Mouse (Mus musculus): ENCODE measurements at regions not wholly inside any gene's neighbourhood (a gene's known extent, or its start where the extent isn't known, plus 50 kb on each side); places are given as distances from the start of the nearest gene placed in this dataset.
A peak's percentile ranks its signal among the peaks of the same experiment; 100 is the strongest.

- peaks cover 6% of the 10 kb centered on the region; the same call in 1 of the 2 replicates for H3K4me1 ChIP-seq (ENCODE audit: control insufficient read depth, insufficient read depth, low read length)
- H3K4me3 ChIP-seq (replicated peaks; ENCODE audit: insufficient read depth, low read depth, low read length), result no peak overlapping the region
- H3K27ac ChIP-seq (ENCODE audit: insufficient read depth, low read length), result no peak overlapping the region
- peak in 1 of 2 experiments; percentile 18 for DNase-seq
- TF ChIP-seq POLR2A (IDR thresholded peaks at IDR 0.05; ENCODE audit: borderline replicate concordance, insufficient read depth, low read length), result no peak
- TF ChIP-seq CTCF (IDR thresholded peaks at IDR 0.05; ENCODE audit: borderline replicate concordance, insufficient read depth, low read depth, low read length), result no peak
- WGBS, result 48% methylated on average over 4 of the region's 4 CpGs
- H3K27me3 ChIP-seq (ENCODE audit: control insufficient read depth, insufficient read depth, low read length), result no peaks in the 10 kb centered on the region
These were observed 342.4 kb upstream of the Kirrel3 start for GRCm38 (mm10) chr9:34143131-34143795.

- Histone ChIP-seq H3K27me3 (ENCODE audit: control insufficient read depth, insufficient read depth, low read length) (no peaks in the 10 kb centered on the region), H3K4me3 (replicated peaks; ENCODE audit: insufficient read depth, low read depth, low read length) (no peak overlapping the region), H3K4me1 (ENCODE audit: control insufficient read depth, insufficient read depth, low read length) (no peaks in the 10 kb centered on the region; the same call in 1 of the 2 replicates), H3K27ac (ENCODE audit: insufficient read depth, low read length) (no peak overlapping the region)
- DNase-seq, result no peak
- TF ChIP-seq CTCF (IDR thresholded peaks at IDR 0.05; ENCODE audit: borderline replicate concordance, insufficient read depth, low read depth, low read length) (no peak), POLR2A (IDR thresholded peaks at IDR 0.05; ENCODE audit: borderline replicate concordance, insufficient read depth, low read length) (no peak)
- WGBS, result 69% methylated on average over 11 of the region's 11 CpGs
These were observed 330.3 kb upstream of the Kirrel3 start for GRCm38 (mm10) chr9:34155240-34156019.

- Histone ChIP-seq H3K27me3 (ENCODE audit: control insufficient read depth, insufficient read depth, low read length) (no peaks in the 10 kb centered on the region), H3K4me3 (replicated peaks; ENCODE audit: insufficient read depth, low read depth, low read length) (no peak overlapping the region), H3K27ac (ENCODE audit: insufficient read depth, low read length) (no peak overlapping the region), H3K4me1 (ENCODE audit: control insufficient read depth, insufficient read depth, low read length) (no peaks in the 10 kb centered on the region; the same call in 1 of the 2 replicates)
- no peak for TF ChIP-seq POLR2A (IDR thresholded peaks at IDR 0.05; ENCODE audit: borderline replicate concordance, insufficient read depth, low read length)
- TF ChIP-seq CTCF (IDR thresholded peaks at IDR 0.05; ENCODE audit: borderline replicate concordance, insufficient read depth, low read depth, low read length), result no peak
- WGBS, result 51% methylated on average over 3 of the region's 3 CpGs
- DNase-seq, result peak; percentile 41 to 70
These were observed 329.1 kb upstream of the Kirrel3 start for GRCm38 (mm10) chr9:34156581-34156980.

- DNase-seq, result no peak
- no peak overlapping the region for H3K4me3 ChIP-seq (replicated peaks; ENCODE audit: insufficient read depth, low read depth, low read length)
- TF ChIP-seq CTCF (IDR thresholded peaks at IDR 0.05; ENCODE audit: borderline replicate concordance, insufficient read depth, low read depth, low read length), result no peak
- no peak for TF ChIP-seq POLR2A (IDR thresholded peaks at IDR 0.05; ENCODE audit: borderline replicate concordance, insufficient read depth, low read length)
- WGBS, result 46% methylated on average over 3 of the region's 3 CpGs
- H3K27me3 ChIP-seq (ENCODE audit: control insufficient read depth, insufficient read depth, low read length), result no peaks in the 10 kb centered on the region
- no peaks in the 10 kb centered on the region; the same call in 1 of the 2 replicates for H3K4me1 ChIP-seq (ENCODE audit: control insufficient read depth, insufficient read depth, low read length)
- no peak overlapping the region for H3K27ac ChIP-seq (ENCODE audit: insufficient read depth, low read length)
These were observed 324.6 kb upstream of the Kirrel3 start for GRCm38 (mm10) chr9:34161119-34161518.

- TF ChIP-seq CTCF (IDR thresholded peaks at IDR 0.05; ENCODE audit: borderline replicate concordance, insufficient read depth, low read depth, low read length) (no peak), POLR2A (IDR thresholded peaks at IDR 0.05; ENCODE audit: borderline replicate concordance, insufficient read depth, low read length) (no peak)
- no peaks in the 10 kb centered on the region for H3K27me3 ChIP-seq (ENCODE audit: control insufficient read depth, insufficient read depth, low read length)
- H3K4me1 ChIP-seq (ENCODE audit: control insufficient read depth, insufficient read depth, low read length), result no peaks in the 10 kb centered on the region
- WGBS, result 85% methylated on average over 4 of the region's 4 CpGs
- no peak overlapping the region for H3K4me3 ChIP-seq (replicated peaks; ENCODE audit: insufficient read depth, low read depth, low read length)
- no peak for DNase-seq
- H3K27ac ChIP-seq (ENCODE audit: insufficient read depth, low read length), result no peak overlapping the region
These were observed 299.4 kb upstream of the Kirrel3 start for GRCm38 (mm10) chr9:34186314-34186713.

GRCm38 (mm10) chr9:34192542-34192941 lies 293.2 kb upstream of the Kirrel3 start:
- no peak for TF ChIP-seq POLR2A (IDR thresholded peaks at IDR 0.05; ENCODE audit: borderline replicate concordance, insufficient read depth, low read length)
- no peak for TF ChIP-seq CTCF (IDR thresholded peaks at IDR 0.05; ENCODE audit: borderline replicate concordance, insufficient read depth, low read depth, low read length)
- H3K4me3 ChIP-seq (replicated peaks; ENCODE audit: insufficient read depth, low read depth, low read length), result no peak overlapping the region
- H3K27ac ChIP-seq (ENCODE audit: insufficient read depth, low read length), result no peak overlapping the region
- H3K27me3 ChIP-seq (ENCODE audit: control insufficient read depth, insufficient read depth, low read length), result no peaks in the 10 kb centered on the region
- no peak for DNase-seq
- H3K4me1 ChIP-seq (ENCODE audit: control insufficient read depth, insufficient read depth, low read length), result no peaks in the 10 kb centered on the region

- H3K4me3 ChIP-seq (replicated peaks; ENCODE audit: insufficient read depth, low read depth, low read length), result peak overlapping the region; percentile 1
- H3K27me3 ChIP-seq (ENCODE audit: control insufficient read depth, insufficient read depth, low read length), result no peaks in the 10 kb centered on the region
- peaks cover 4% of the 10 kb centered on the region; the same call in 1 of the 2 replicates for H3K4me1 ChIP-seq (ENCODE audit: control insufficient read depth, insufficient read depth, low read length)
- DNase-seq, result peak; percentile 7 to 19
- TF ChIP-seq POLR2A (IDR thresholded peaks at IDR 0.05; ENCODE audit: borderline replicate concordance, insufficient read depth, low read length), result no peak
- no peak for TF ChIP-seq CTCF (IDR thresholded peaks at IDR 0.05; ENCODE audit: borderline replicate concordance, insufficient read depth, low read depth, low read length)
- 33% methylated on average over 13 of the region's 13 CpGs for WGBS
- no peak overlapping the region for H3K27ac ChIP-seq (ENCODE audit: insufficient read depth, low read length)
These were observed 283.4 kb upstream of the Kirrel3 start for GRCm38 (mm10) chr9:34202122-34202941.

Data from cerebellum, adult 2 months (tissue).